Mouse (Mus musculus): ENCODE results near the gene Ripor3.

The Ripor3 gene

DNA sequence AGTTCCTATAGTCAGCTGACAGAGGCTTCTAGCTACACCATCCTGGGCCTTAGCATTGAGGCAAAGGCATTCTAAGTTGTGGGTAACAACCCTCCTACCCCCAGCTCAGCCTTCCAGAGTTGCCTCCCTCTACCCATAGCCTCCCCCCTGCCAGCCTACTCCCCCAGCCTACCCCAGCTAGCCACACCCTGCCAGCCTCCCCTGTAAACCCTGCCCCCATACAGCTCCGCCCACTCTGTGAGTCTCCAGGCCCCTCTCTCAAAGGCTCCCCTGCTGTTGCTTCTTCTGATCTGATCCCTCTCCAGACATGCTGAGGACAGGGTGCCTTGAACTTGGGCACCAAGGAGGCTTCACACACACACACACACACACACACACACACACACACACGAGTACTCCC is 21.4 kb upstream of the Ripor3 start:
- no peak for DNase-seq (ENCODE audit: low spot score in 2 of 2)

DNA sequence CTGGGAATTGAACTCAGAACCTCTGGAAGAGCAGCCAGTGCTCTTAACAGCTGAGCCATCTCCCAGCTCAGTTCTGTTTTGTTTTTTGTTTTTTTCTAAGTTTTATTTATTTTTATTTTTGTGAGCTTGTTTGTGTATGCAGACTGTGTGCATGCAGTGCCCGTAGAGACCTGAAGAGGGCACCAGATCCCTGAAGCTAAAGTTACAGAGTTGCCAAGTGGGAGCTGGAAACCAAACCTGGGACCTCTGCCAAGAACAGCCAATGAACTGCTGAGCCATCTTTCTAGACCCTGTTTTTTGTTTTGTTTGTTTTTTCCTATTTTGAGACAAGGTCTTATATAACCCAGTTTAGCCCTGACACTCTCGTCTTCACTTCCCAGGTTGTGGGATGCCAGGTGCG is 18.0 kb upstream of the Ripor3 start:
- no peak for DNase-seq (ENCODE audit: low spot score in 2 of 2)

GRCm38 (mm10) chr2:168026467-168026866 is 16.0 kb upstream of the Ripor3 start:
- DNase-seq (ENCODE audit: low spot score in 2 of 2) = no peak

DNA sequence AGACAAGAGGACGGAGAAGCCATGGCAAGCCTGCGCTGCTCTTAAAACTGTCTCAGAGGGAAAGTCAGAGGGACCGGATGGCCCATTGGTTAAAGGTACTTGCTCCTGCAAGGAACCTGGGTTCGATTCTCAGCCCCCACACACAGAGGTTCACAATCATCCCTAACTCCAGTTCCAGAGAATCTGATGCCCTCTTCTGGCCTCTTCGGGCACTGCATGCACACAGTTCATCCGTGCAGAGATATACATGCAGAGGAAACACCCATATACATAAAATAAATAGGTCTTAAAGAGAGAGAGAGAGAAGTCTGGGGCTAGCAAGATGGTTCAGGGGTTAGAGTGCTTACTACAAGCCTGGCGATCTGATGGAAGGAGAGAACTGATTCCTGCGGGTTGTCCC is 15.5 kb upstream of the Ripor3 start:
- no peak for DNase-seq (ENCODE audit: low spot score in 2 of 2)

- DNase-seq (ENCODE audit: low spot score in 2 of 2) = no peak
Measured at GRCm38 (mm10) chr2:168025174-168025573, 14.8 kb upstream of the Ripor3 start.

- DNase-seq (ENCODE audit: low spot score in 2 of 2) = no peak
Measured at GRCm38 (mm10) chr2:168023763-168024402, 13.5 kb upstream of the Ripor3 start.

GRCm38 (mm10) chr2:168019201-168019715 is 8.8 kb upstream of the Ripor3 start:
- no peak for DNase-seq (ENCODE audit: low spot score in 2 of 2)

DNA sequence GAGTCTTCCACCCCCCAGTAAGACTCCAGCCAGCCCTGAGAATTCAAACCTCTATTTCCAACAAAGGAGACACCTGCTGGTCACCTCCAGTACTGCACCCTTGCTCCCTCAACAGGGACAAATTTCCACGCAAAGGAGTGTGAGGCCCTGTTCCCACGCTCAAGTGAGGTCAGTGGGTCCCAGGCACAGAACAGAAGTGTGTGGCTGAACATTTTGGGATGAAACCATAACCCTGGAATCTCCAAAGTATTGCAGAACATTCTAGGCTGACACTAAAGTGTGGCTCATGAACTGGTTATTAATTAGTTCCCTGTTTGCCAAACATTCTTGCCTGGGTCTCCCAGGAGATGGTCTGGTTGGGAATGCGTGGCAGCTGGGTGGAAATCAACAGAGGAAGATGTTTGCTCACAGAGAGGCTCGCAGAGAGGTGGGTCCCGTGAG is 6.6 kb upstream of the Ripor3 start:
- DNase-seq (ENCODE audit: low spot score in 2 of 2) = peak; percentile 70 to 85

- no peak for DNase-seq (ENCODE audit: low spot score in 2 of 2)
Measured at GRCm38 (mm10) chr2:168010893-168011292, 475 bp upstream of the Ripor3 start.

DNA sequence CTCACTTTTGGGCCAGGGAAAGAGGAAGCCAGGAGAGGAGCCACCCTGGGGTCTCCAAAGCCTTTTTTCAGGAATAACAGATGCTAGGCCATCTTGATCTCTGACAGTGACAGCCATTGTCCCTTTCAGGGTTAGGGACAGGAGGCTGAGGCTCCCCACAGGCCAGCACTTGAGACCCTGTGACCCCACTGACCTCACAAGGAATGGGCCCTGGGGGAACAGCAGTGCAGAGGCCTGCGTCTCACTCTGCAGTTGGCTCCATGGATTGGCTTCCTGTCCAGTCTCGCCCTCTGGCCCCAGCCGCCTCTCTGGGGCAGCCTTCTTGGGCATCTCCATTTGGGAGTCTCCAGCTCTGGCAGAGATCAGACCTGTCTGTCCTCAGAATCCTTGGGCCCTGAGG is 2.3 kb downstream of the Ripor3 start:
- no peak for DNase-seq (ENCODE audit: low spot score in 2 of 2)

- DNase-seq (ENCODE audit: low spot score in 2 of 2) = no peak
Measured at GRCm38 (mm10) chr2:168006489-168006888, 3.9 kb downstream of the Ripor3 start.

- no peak for DNase-seq (ENCODE audit: low spot score in 2 of 2)
Measured at GRCm38 (mm10) chr2:168005616-168006015, 4.8 kb downstream of the Ripor3 start.

DNA sequence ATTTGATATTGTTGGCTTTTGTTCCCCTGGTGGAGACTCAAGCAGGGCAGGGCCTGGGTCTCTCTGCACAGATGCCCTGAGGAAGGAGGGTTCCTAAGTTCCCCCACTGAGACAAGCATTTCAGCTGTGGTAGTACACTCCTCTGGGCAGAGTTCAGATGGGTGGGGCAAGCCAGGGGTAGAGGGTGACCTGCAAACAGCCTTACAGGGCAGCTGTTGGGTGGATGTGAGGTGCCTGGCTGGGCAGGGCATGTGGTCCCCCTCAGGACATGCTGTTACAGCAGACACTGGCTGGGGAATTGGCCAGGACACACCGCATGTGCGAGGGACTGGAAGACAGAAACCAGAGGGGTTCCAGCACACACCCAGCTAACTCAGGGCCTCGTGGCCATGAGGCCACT is 5.4 kb downstream of the Ripor3 start:
- DNase-seq (ENCODE audit: low spot score in 2 of 2) = no peak

DNA sequence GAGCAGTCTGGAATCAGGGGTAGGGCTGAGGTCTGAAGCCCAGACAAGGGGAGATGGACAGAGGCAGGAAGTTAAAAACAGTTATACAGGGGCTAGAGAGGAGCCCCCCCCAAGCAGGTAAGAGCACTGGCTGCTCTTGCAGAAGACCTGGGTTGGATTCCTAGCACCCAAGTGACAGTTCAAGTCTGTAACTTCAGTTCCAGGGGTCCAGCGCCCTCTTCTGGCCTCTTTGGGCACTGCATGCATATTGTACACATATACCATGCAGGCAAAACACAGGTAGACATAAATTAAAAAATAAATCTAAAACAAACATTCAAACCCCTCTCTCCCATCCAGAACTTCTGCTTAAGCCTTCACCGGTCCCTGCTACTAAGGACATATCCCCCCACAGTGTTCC is 6.0 kb downstream of the Ripor3 start:
- peak in 1 of 2 experiments; percentile 48 for DNase-seq (ENCODE audit: low spot score in 2 of 2)

DNA sequence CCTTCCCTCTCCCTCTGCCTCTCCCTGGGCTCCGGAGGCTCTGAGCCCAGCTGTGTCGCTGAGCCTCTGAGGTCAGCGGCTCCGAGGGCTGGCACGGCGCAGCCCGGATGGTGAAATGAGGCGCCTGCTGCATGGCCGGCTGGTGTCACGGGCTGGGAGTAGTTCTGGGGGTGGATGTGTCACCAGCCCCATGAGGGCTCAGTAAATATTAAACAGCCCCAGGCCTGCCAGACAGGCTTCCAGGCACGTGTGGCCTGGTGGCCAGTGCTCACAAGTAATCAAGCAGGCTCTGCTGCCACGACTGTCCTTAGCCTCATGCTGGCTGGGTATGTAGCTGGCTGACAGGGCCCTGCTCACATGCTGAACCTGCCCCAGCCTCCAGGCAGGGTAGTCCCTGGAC is 7.0 kb downstream of the Ripor3 start:
- no peak for DNase-seq (ENCODE audit: low spot score in 2 of 2)

DNA sequence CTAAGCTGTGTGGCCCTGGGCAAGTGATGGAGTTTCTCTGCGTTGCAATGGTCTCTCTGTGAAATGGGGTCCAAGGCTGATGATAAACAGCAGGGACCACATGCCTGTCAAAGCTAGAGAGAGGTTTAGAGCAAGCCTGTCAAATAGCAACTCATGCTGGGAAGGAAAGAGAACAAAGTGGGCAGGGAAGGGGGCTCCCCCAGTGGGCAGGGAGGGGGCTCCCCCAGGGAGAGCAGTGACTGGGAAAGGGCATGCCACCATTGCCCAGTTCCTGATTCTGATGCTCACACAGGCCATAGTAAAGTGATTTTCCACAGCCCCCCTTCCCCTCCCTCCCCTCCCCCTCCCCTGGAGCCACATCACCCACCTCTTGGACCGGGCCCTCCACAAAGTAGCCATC is 7.5 kb downstream of the Ripor3 start:
- DNase-seq (ENCODE audit: low spot score in 2 of 2) = no peak

DNA sequence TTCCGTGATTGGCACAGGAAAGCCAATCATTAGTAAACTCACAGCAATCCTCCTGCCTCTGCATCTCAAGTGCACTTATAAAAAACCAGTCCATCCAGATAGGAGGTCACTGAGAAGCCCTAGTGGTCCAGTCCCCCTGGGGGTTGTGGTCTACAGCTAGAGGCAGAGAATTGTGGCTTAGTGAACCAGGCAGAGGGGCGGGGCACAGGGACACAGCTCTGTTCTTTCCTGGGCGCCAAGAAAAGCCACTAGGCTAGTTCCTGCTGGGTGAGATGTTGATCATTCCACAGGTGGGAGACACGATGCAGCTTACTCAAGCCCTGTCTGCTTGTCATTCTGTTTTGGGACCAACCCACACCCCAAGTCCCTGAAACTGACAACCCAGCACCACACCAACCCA is 8.2 kb downstream of the Ripor3 start:
- no peak for DNase-seq (ENCODE audit: low spot score in 2 of 2)

DNA sequence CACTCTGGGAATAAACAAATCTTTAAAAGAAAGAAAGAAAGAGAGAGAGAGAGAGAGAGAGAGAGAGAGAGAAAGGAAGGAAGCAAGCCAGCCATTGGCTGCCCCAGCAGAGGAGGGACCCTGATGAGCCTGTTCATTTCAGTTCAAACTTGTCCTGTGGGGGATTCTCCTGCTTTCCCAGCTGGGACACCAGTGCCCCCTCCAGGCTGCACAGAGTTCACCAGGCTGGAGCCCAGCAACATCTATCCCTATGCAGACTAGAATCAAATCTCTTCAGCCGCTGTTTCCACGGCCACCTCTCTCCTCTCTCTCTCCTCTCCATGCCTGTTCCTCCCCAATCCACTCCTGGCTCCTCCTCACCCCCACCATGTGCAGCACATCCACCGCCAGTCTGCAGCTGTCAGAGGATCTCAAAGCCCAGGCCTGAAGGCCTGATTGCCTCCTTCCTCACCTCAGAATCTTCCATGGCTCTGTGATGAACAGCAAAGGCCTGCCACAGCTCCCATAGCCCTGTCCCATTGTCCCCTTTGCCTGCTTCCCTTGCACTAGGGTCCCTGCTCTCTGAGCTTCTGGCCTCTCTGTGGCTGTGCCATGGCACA is 11.2 kb downstream of the Ripor3 start:
- DNase-seq (ENCODE audit: low spot score in 2 of 2) = no peak

GRCm38 (mm10) chr2:167997562-167997961 is 12.9 kb downstream of the Ripor3 start:
- no peak for DNase-seq (ENCODE audit: low spot score in 2 of 2)

GRCm38 (mm10) chr2:167996672-167997215 is 13.7 kb downstream of the Ripor3 start:
- DNase-seq (ENCODE audit: low spot score in 2 of 2) = no peak

GRCm38 (mm10) chr2:167995870-167996635 is 14.4 kb downstream of the Ripor3 start:
- no peak for DNase-seq (ENCODE audit: low spot score in 2 of 2)

GRCm38 (mm10) chr2:167993260-167993659 is 17.2 kb downstream of the Ripor3 start:
- no peak for DNase-seq (ENCODE audit: low spot score in 2 of 2)

DNA sequence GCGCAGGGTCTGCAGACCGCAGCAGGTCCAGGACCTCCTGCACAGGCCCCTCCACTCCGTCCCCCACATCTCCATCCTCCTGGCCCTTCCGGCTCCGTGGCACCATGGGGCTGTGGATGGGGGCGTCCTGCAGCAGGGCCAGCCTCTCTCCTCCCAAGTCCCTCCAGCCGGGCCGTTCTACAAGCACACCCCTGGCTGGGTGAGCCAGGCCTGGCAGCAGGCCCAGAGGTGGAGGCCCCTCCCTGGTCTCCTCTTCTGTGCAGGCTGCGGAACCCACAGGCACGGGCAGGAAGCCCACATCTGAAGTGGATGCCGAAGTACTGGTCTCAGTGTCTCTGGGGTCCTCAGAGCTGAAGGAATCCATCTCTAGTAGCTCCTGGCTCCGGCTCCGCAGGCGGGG is 21.1 kb downstream of the Ripor3 start:
- no peak for DNase-seq (ENCODE audit: low spot score in 2 of 2)
